Comparison of ENCODE assay signal across 8 mouse cellular contexts in genomic region chr5:27792173-27792470, GRCm38 (mm10). TPM values are rescaled to one million over a fixed set of nuclear protein-coding genes. Genes with fewer than 3 reads are reported as not detected.
DNase-seq lines count a peak whose midpoint lies in the region; ATAC-seq and TF ChIP-seq lines count a peak whose summit lies in the region.

No protein-coding gene starts in this region.

- TF ChIP-seq POLR2A in lung, adult 2 months (IDR thresholded peaks at IDR 0.05; ENCODE audit: borderline replicate concordance, extremely low read depth, low read depth, low read length), result no peak

- WGBS in lung, adult 2 months, result 14% methylated on average over 8 of the region's 8 CpGs
- WGBS in embryonic facial prominence, embryonic 15.5 days, result 12% methylated on average over 8 of the region's 8 CpGs
- WGBS in limb, embryonic 10.5 days, result 28% methylated on average over 8 of the region's 8 CpGs
- WGBS in neural tube, embryonic 14.5 days, result 19% methylated on average over 8 of the region's 8 CpGs

- H3K36me3 ChIP-seq in embryonic facial prominence, embryonic 15.5 days, result peaks cover 15% of the 10 kb centered on the region; the same call in 1 of the 2 replicates
- peaks cover 26% of the 10 kb centered on the region for H3K36me3 ChIP-seq in limb, embryonic 10.5 days
- peaks cover 4% of the 10 kb centered on the region for H3K36me3 ChIP-seq in neural tube, embryonic 14.5 days (ENCODE audit: control insufficient read depth, insufficient read depth, low read length)

- no peaks in the 10 kb centered on the region for H3K9me3 ChIP-seq in embryonic facial prominence, embryonic 15.5 days (replicated peaks)
- H3K9me3 ChIP-seq in limb, embryonic 10.5 days (replicated peaks), result no peaks in the 10 kb centered on the region
- no peaks in the 10 kb centered on the region for H3K9me3 ChIP-seq in neural tube, embryonic 14.5 days (ENCODE audit: control insufficient read depth, low read length)

- H3K9ac ChIP-seq in embryonic facial prominence, embryonic 15.5 days, result peak overlapping the region; percentile 86
- H3K9ac ChIP-seq in neural tube, embryonic 14.5 days (replicated peaks; ENCODE audit: low read depth, low read length), result peak overlapping the region; percentile 79

- TF ChIP-seq CTCF in lung, adult 2 months (IDR thresholded peaks at IDR 0.05; ENCODE audit: insufficient read depth, low read length), result no peak

- peaks cover 5% of the 10 kb centered on the region; the same call in 1 of the 2 replicates for H3K4me1 ChIP-seq in lung, adult 2 months (ENCODE audit: control insufficient read depth, insufficient read depth, low read length)
- peaks cover 17% of the 10 kb centered on the region for H3K4me1 ChIP-seq in embryonic facial prominence, embryonic 15.5 days
- peaks cover 18% of the 10 kb centered on the region for H3K4me1 ChIP-seq in limb, embryonic 10.5 days
- peaks cover 17% of the 10 kb centered on the region; the same call in 1 of the 2 replicates for H3K4me1 ChIP-seq in neural tube, embryonic 14.5 days (ENCODE audit: control insufficient read depth, insufficient read depth, low read length)

- H3K4me3 ChIP-seq in lung, adult 2 months (replicated peaks; ENCODE audit: extremely low read depth, low read depth, low read length), result peak overlapping the region; percentile 92
- H3K4me3 ChIP-seq in embryonic facial prominence, embryonic 15.5 days (replicated peaks), result peak overlapping the region; percentile 84
- peak overlapping the region; percentile 79 for H3K4me3 ChIP-seq in limb, embryonic 10.5 days
- peak overlapping the region; percentile 75 for H3K4me3 ChIP-seq in neural tube, embryonic 14.5 days (ENCODE audit: low read depth, low read length)

- no peaks in the 10 kb centered on the region for H3K27me3 ChIP-seq in embryonic facial prominence, embryonic 15.5 days
- H3K27me3 ChIP-seq in limb, embryonic 10.5 days (ENCODE audit: low read depth, poor library complexity, severe bottlenecking), result no peaks in the 10 kb centered on the region
- H3K27me3 ChIP-seq in neural tube, embryonic 14.5 days (ENCODE audit: control insufficient read depth, insufficient read depth, low read length), result no peaks in the 10 kb centered on the region

- peak overlapping the region; percentile 72 for H3K4me2 ChIP-seq in embryonic facial prominence, embryonic 15.5 days (replicated peaks)
- H3K4me2 ChIP-seq in neural tube, embryonic 14.5 days (ENCODE audit: low read depth, low read length), result peak overlapping the region; percentile 74

- H3K27ac ChIP-seq in embryonic facial prominence, embryonic 15.5 days (replicated peaks), result peak overlapping the region; percentile 94
- H3K27ac ChIP-seq in limb, embryonic 10.5 days, result peak overlapping the region; percentile 99
- H3K27ac ChIP-seq in neural tube, embryonic 14.5 days (ENCODE audit: low read depth, low read length), result peak overlapping the region; percentile 97

- ATAC-seq in embryonic facial prominence, embryonic 15.5 days (ENCODE audit: insufficient number of reproducible peaks, low FRiP score, low TSS enrichment, low read depth), result no peak
- no peak for ATAC-seq in neural tube, embryonic 14.5 days (ENCODE audit: low read depth)

- no peak for DNase-seq in lung, adult 2 months
- DNase-seq in lung, postnatal 36 days, result no peak
- DNase-seq in limb, embryonic 10.5 days (ENCODE audit: low spot score), result no peak
- DNase-seq in right cerebral cortex, postnatal 4 days, result no peak
- DNase-seq in frontal cortex, postnatal 36 days (ENCODE audit: low spot score in 2 of 2), result no peak
- no peak for DNase-seq in embryo, embryonic 10.5 days (ENCODE audit: low spot score)

RNA-seq across cellular contexts. Expression of gene Paxip1, which starts 0.6 kb away (rescaled TPM):
- polyA plus RNA-seq in lung, adult 2 months (2012; rRNA removed), result 18.5 and 21.9 TPM in 2 replicates
- 32.4 and 33.6 TPM in 2 replicates for polyA plus RNA-seq in embryonic facial prominence, embryonic 15.5 days (2015; fragmentation: Nextera tagmentation; extraction: Ambion mirVana)
- 60.0 and 64.0 TPM in 2 replicates for polyA plus RNA-seq in limb, embryonic 10.5 days (2016; fragmentation: Nextera tagmentation; extraction: Ambion mirVana)
- polyA plus RNA-seq in neural tube, embryonic 14.5 days (2014; fragmentation: Nextera tagmentation; extraction: Ambion mirVana), result 27.3 and 31.4 TPM in 2 replicates

RNA-seq across cellular contexts. Expression of gene Htr5a, which starts 49.8 kb away (rescaled TPM):
- not detected in 2 replicates for polyA plus RNA-seq in lung, adult 2 months (2012; rRNA removed)
- polyA plus RNA-seq in embryonic facial prominence, embryonic 15.5 days (2015; fragmentation: Nextera tagmentation; extraction: Ambion mirVana), result not detected in 2 replicates
- not detected in 2 replicates for polyA plus RNA-seq in limb, embryonic 10.5 days (2016; fragmentation: Nextera tagmentation; extraction: Ambion mirVana)
- polyA plus RNA-seq in neural tube, embryonic 14.5 days (2014; fragmentation: Nextera tagmentation; extraction: Ambion mirVana), result 1.2 and 1.6 TPM in 2 replicates
